In the genomic region with DNA sequence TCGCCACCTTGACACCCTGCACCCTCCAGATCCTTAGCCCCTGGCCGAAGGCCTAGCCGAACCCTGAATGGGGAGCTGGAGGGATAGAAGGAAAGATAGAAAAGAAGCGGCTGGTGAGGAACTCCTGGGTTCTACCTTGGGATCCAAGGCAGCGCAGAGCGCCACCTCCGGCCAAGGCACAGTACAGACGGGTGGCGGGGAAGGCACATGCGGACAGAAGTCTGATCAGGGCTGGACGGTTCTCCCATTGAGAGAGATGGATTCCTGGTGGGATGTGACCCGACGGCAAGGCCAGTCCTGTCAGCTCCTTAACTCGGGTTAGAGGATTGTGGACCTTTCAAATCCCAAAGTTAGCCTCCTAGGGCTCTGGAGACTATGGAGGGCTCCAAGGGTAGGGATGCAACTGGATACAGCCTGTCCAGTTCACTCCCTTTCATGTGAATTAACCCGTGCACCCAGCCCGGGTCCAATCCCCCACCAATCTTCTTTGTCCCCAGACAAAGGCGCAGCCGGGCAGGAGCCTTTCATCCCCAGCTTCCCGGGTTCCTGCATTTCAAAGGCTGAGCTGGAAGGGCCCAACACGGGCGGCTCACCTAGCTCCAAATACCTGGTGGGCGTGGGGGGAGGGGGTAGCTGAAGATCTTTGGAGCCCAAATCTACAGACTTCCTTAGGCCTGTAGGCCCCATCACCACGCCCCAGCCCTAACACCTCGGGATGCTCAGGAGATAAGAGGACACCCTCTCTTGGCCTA, we compare ENCODE assay signal across 8 mouse cellular contexts. TPM values are rescaled to one million over a fixed set of nuclear protein-coding genes. Genes with fewer than 3 reads are reported as not detected.
DNase-seq lines count a peak whose midpoint lies in the region; ATAC-seq and TF ChIP-seq lines count a peak whose summit lies in the region.

No protein-coding gene starts in this region.

- peak overlapping the region; percentile 64; the same call in 1 of the 2 replicates for H3K4me3 ChIP-seq in kidney, adult 2 months (ENCODE audit: insufficient read depth, low read depth, low read length)
- peak overlapping the region; percentile 46; the same call in 1 of the 2 replicates for H3K4me3 ChIP-seq in embryonic fibroblast, embryonic 13.5 days (ENCODE audit: insufficient read depth, low read length)
- H3K4me3 ChIP-seq in hindbrain, embryonic 15.5 days: peak overlapping the region; percentile 75
- H3K4me3 ChIP-seq in liver, embryonic 14.5 days (ENCODE audit: insufficient read depth in 1 of 2, low read depth in 2 of 2, low read length in 2 of 2): no peak overlapping the region

- TF ChIP-seq POLR2A in kidney, adult 2 months (IDR thresholded peaks at IDR 0.05; ENCODE audit: low read depth, low read length): no peak
- no peak for TF ChIP-seq POLR2A in embryonic fibroblast, embryonic 13.5 days (IDR thresholded peaks at IDR 0.05; ENCODE audit: low read depth, low read length)

- WGBS in kidney, adult 2 months: 51% methylated on average over 24 of the region's 24 CpGs
- 5% methylated on average over 24 of the region's 24 CpGs for WGBS in hindbrain, embryonic 15.5 days
- WGBS in liver, embryonic 14.5 days (ENCODE audit: insufficient replicate concordance): 5% methylated on average over 24 of the region's 24 CpGs

- peak; percentile 11; the same call in 1 of the 2 replicates for ATAC-seq in hindbrain, embryonic 15.5 days (ENCODE audit: low FRiP score, low read depth)
- ATAC-seq in liver, embryonic 14.5 days (ENCODE audit: insufficient read depth): no peak

- peaks cover 14% of the 10 kb centered on the region for H3K4me1 ChIP-seq in kidney, adult 2 months (ENCODE audit: control insufficient read depth, insufficient read depth, low read length)
- H3K4me1 ChIP-seq in embryonic fibroblast, embryonic 13.5 days (ENCODE audit: control insufficient read depth, insufficient read depth, low read length): peaks cover 3% of the 10 kb centered on the region; the same call in 1 of the 2 replicates
- peaks cover 59% of the 10 kb centered on the region for H3K4me1 ChIP-seq in hindbrain, embryonic 15.5 days (replicated peaks)
- no peaks in the 10 kb centered on the region for H3K4me1 ChIP-seq in liver, embryonic 14.5 days (replicated peaks; ENCODE audit: control insufficient read depth in 2 of 2, insufficient read depth in 2 of 2, low read length in 1 of 2)

- peak overlapping the region; percentile 87; the same call in 1 of the 2 replicates for H3K9ac ChIP-seq in hindbrain, embryonic 15.5 days
- H3K9ac ChIP-seq in liver, embryonic 14.5 days (replicated peaks): no peak overlapping the region

- H3K27me3 ChIP-seq in kidney, adult 2 months (replicated peaks; ENCODE audit: control insufficient read depth, insufficient read depth, low read length): no peaks in the 10 kb centered on the region
- peaks cover 48% of the 10 kb centered on the region for H3K27me3 ChIP-seq in hindbrain, embryonic 15.5 days
- H3K27me3 ChIP-seq in liver, embryonic 14.5 days (ENCODE audit: control insufficient read depth, insufficient read depth, low read length): peaks cover 86% of the 10 kb centered on the region

- peak; percentile 41 for TF ChIP-seq CTCF in kidney, adult 2 months (conservative IDR thresholded peaks at IDR 0.05; ENCODE audit: insufficient read depth, insufficient read length, low read depth, low read length)
- TF ChIP-seq CTCF in embryonic fibroblast, embryonic 13.5 days (IDR thresholded peaks at IDR 0.05; ENCODE audit: borderline replicate concordance, insufficient read depth, low read length): peak; percentile 51; the same call in 1 of the 2 replicates
- TF ChIP-seq CTCF in liver, embryonic 14.5 days (IDR thresholded peaks at IDR 0.05; ENCODE audit: low read depth): peak; percentile 38; the same call in 1 of the 2 replicates

- no peak for TF ChIP-seq EP300 in liver, embryonic 14.5 days (IDR thresholded peaks at IDR 0.05; ENCODE audit: low read depth)

- H3K4me2 ChIP-seq in hindbrain, embryonic 15.5 days: peak overlapping the region; percentile 95
- peak overlapping the region; percentile 54 for H3K4me2 ChIP-seq in liver, embryonic 14.5 days (ENCODE audit: low read depth)

- DNase-seq in kidney, adult 2 months: no peak
- DNase-seq in kidney, postnatal 14 days: no peak
- peak; percentile 60 to 74 for DNase-seq in adrenal gland, postnatal 36 days
- no peak for DNase-seq in liver, embryonic 14.5 days (ENCODE audit: low read depth in 3 of 3, low spot score in 3 of 3)
- DNase-seq in right cerebral cortex, adult 18-20 months: peak; percentile 61
- DNase-seq in urinary bladder, adult 2 months (ENCODE audit: low spot score): no peak

- no peaks in the 10 kb centered on the region for H3K9me3 ChIP-seq in hindbrain, embryonic 15.5 days
- H3K9me3 ChIP-seq in liver, embryonic 14.5 days (ENCODE audit: control insufficient read depth, low read length): no peaks in the 10 kb centered on the region

- no peaks in the 10 kb centered on the region for H3K36me3 ChIP-seq in kidney, adult 2 months (ENCODE audit: control insufficient read depth, insufficient read depth, low read length)
- no peaks in the 10 kb centered on the region for H3K36me3 ChIP-seq in hindbrain, embryonic 15.5 days
- H3K36me3 ChIP-seq in liver, embryonic 14.5 days (replicated peaks; ENCODE audit: control insufficient read depth, insufficient read depth, low read depth): no peaks in the 10 kb centered on the region

- no peak overlapping the region for H3K27ac ChIP-seq in kidney, adult 2 months (ENCODE audit: insufficient read depth, low read depth, low read length)
- H3K27ac ChIP-seq in embryonic fibroblast, embryonic 13.5 days (ENCODE audit: insufficient read depth, low read length): no peak overlapping the region
- peak overlapping the region; percentile 91 for H3K27ac ChIP-seq in hindbrain, embryonic 15.5 days (replicated peaks)
- H3K27ac ChIP-seq in liver, embryonic 14.5 days: no peak overlapping the region

RNA-seq across cellular contexts. Expression of a gene that starts 0.7 kb away (rescaled TPM):
- 12.0 and 14.1 TPM in 2 replicates for polyA plus RNA-seq in kidney, adult 2 months (2012; rRNA removed)
- total RNA-seq in adrenal gland, postnatal 36 days (2021): 10 to 100 TPM; 31.1 to 34.3 TPM
- polyA plus RNA-seq in embryonic fibroblast, embryonic 13.5 days (2011; ENCODE audit: insufficient read length, low read depth, missing spikeins): 32.4 and 43.2 TPM in 2 replicates
- polyA plus RNA-seq in hindbrain, embryonic 15.5 days (2015; fragmentation: Nextera tagmentation; extraction: Ambion mirVana): 23.5 and 24.8 TPM in 2 replicates
- polyA plus RNA-seq in liver, embryonic 14.5 days (2012; rRNA removed): 0.37 and 0.39 TPM in 2 replicates
- polyA plus RNA-seq in liver, embryonic 14.5 days (2014; fragmentation: Nextera tagmentation; extraction: Ambion mirVana): 1.2 and 1.5 TPM in 2 replicates
- polyA plus RNA-seq in urinary bladder, adult 2 months (2012; rRNA removed): 20.4 and 39.0 TPM in 2 replicates

Comparison
In these comparisons a context has a peak if more than half of its experiments do, and no peak if none do; other contexts are left out.
1. DNase-seq: peak in adrenal gland, postnatal 36 days (2 of 2) and right cerebral cortex, adult 18-20 months (single experiment); none in kidney, adult 2 months (single experiment), kidney, postnatal 14 days (single experiment), liver, embryonic 14.5 days (0 of 3) and urinary bladder, adult 2 months (single experiment).
2. H3K4me3 ChIP-seq: peak in kidney, adult 2 months (single experiment), embryonic fibroblast, embryonic 13.5 days (single experiment) and hindbrain, embryonic 15.5 days (single experiment); none in liver, embryonic 14.5 days (0 of 2).
3. Peak in every context shown above with its lines, with median percentiles within 50 percentile points of each other: CTCF ChIP-seq.